Mouse (Mus musculus): ENCODE results near the gene Kif26a.

DNA sequence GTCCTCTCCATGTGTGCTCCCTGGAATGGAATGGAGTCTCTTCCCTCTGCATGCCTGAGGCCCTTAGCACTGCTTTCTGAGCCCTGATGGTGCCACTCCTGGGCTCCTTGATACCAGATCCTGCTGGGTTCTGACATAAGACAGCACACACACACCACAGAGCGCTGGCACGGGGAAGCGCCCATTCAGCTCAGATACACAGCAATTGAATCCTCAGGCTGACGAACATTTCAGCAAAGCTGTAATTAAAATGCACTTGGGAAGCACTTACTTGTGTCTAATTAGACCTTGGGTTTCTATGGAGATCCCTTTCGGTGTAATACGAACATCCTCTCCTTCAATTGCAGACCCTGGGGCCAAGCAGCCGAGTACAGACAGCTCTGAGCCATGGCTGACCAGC lies 71.0 kb downstream of the Kif26a start:
- TF ChIP-seq MAX (IDR thresholded peaks at IDR 0.05; ENCODE audit: low read depth) (no peak), SRF (IDR thresholded peaks at IDR 0.05; ENCODE audit: control insufficient read depth, insufficient read length, low read depth) (no peak), POLR2A (IDR thresholded peaks at IDR 0.05; ENCODE audit: insufficient read length, low read depth) (no peak), TCF12 (IDR thresholded peaks at IDR 0.05; ENCODE audit: insufficient read depth, poor library complexity, severe bottlenecking) (no peak)

Measured in myocyte (in vitro differentiated cells).